Mouse (Mus musculus) CD4-positive naive resting alpha-beta T cell, adult 57 days (primary cell): ENCODE measurements around the gene Gng8. TPM values are rescaled to one million over a fixed set of nuclear protein-coding genes. Genes with fewer than 3 reads are reported as not detected.

Experiments used
- total RNA-seq: library from RNA; stranded (reverse); gene quantifications from one replicate; pipeline ENCODE4 v1.2.4, GENCODE M21; 2023

Gene Gng8
- not detected for total RNA-seq

DNA sequence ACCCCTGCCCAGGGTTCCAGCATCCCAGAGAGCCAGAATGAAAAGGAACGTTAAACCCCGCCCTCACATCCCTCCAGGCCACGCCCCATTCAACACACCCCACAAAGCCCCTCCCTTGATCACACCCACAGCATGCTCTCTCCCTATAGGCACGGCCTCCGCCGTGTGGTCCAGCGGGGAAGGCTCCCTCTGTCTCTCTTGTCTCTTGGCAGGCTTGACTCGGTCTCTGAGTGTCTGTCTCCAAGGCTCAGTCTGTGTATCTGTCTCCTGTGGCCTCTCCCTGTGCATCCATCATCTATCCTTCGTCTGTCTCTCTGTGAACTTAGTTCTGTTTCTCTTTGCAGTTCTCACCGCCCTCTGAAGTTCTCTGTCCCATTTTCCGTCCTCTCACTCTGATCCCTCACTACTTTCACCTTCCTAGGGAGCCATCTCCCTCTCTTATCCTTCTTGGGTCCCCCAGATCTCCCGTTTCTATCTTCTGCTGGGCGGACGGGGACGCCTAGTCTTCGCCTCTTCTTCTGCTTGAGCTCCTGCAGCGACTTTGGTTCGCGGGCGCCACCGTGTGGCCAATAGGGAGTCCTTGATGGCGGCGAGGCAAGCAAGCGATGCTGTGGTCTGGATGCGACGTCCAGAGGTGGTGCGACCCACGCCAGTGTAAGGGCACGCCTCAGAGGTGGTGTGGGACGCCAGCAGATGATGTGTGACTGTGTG is at the start of gene Gng8:
Gene Gng8 (plus strand): TSS at position 146 of the 711 bp plus-strand sequence.

DNA sequence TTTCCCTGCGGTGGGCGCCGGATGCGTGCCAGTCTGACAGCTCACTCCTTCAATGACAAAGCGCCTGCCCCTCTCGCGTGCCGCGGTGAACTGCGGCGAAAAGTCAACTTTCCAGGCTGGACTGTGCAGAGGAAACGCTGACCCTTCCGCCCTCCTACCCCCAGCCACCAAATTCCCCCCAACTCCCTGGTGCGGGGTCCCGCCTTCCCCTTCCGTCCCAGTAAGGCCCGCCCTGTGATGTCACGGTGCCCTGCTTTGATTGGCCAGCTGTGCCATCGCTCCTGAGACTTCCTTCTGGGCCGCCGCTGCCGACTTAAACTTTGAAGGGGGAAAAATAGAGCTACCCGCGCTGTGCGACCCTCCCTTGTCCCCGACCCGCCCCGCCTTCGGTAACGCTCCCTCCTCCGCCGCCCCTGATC is 48.9 kb upstream of the Gng8 start, which contains the start of gene Prkd2:
Gene Prkd2 (plus strand): TSS at position 258 of the 419 bp plus-strand sequence.

DNA sequence AGATGAGACGGTGACA is 16.5 kb upstream of the Gng8 start, which contains the start of gene Dact3:
Gene Dact3 (plus strand): TSS at position 8 of the 16 bp plus-strand sequence.

DNA sequence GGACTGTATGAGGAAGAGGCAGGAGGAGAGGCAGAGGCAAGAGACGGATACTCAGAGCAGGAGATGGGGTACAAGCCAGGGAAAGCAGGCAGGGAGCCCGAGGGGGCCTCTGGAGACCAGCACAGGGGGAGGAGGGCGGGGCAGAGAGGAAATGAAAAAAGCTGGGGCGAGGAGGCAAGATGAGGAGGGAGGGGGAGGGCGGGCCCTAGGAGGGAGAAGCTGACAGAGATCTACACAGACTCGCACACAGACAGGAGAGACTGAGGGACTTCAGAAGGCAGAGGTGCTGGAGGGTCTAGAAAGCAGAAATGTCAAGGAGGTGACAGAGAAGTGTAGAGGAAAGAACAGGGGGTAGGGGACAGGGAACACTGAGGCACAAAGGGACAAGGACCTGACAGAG is 14.7 kb downstream of the Gng8 start, which contains the start of gene Ptgir:
Gene Ptgir (plus strand): TSS at position 210 of the 400 bp plus-strand sequence.

DNA sequence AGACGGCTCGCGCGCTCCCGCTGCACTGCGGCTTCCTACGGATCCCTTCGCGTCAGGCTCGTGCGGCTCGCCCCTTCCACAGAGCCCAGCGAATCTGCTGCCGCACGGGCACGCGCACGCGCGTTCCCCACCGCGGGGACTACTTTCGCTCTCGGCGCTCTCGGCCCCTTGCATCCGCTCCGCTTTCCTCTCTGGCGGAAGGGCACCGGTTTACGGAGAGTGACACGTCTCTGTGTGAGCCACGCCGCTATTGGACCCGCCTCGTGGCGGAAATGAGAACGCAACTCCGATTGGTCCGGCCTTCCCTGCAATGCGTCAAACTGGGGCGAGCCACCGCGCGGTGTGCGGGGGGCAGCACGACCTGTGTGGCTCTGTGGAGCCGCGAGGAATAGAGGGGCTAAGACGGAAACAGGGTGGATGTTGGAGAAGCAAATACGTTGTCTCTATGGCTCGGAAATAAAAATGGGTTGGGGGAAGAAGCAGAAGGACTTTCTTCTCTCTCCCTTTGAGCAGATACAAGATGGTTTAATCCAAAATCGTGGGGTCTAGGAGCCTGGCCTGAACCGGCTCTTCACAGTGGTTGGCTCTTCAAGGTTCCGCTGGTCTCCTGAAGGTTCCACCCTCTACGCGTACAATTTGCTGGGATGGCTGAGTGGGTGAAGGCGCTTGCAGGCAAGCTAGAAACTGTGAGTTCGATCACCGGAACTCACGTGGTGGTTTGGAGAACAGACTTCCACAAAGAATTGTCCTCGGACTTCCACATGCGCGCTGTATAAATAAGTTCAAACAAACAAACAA is 32.6 kb downstream of the Gng8 start, which contains the start of gene Calm3:
Gene Calm3 (minus strand): TSS at position 78 of the 798 bp plus-strand sequence.

DNA sequence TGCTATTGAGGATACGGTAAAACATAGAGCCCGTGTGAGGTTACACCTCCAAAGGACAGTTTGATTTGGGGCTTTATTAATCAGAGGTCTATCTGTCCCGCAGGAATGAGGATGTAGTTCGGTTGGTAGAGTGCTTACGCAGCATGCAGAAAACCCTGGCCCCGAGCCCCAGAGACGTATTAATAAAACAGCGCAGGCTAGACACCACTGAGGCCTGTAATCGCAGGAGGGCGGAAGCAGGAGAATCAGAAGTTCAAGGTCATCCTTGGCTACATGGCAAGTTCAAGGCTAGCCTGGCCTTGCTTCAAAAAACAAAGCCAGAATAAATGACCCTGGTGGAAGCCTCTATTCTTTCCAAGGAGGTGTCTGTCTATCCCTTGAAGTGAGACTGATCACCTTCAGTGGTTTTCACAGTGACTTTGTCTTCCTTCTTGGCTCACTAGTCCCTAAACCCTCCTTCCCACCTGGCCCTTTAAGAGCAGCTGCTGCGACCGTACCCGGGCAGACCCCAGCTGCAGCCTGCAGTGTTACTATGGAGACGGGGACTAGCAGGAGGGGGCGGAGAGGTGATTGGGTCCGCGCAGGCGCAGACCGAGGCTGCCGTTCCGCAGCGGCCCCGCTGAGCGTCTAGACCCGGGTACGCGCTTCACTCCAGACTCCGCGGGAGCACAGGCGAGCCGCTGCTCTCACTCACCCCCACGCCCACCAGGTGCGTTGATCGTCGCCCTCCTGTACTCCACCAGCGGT is 52.6 kb downstream of the Gng8 start, which contains the start of gene Pnmal2:
Gene Pnmal2 (plus strand): TSS at position 622 of the 747 bp plus-strand sequence.

Other genes with a start within 250 kb of the Gng8 start
- gene Ceacam15, start 216.1 kb upstream of the Gng8 start, total RNA-seq: not detected
- not detected for gene Ceacam9, start 169.9 kb upstream of the Gng8 start, total RNA-seq
- 72.7 TPM for gene Ap2s1, start 153.4 kb upstream of the Gng8 start, total RNA-seq
- 132 TPM for gene Slc1a5, start 110.4 kb upstream of the Gng8 start, total RNA-seq
- gene Strn4, start 75.9 kb upstream of the Gng8 start, total RNA-seq: 104 TPM
- 24.7 TPM for gene Fkrp, start 75.1 kb upstream of the Gng8 start, total RNA-seq
- gene Prkd2, start 48.9 kb upstream of the Gng8 start, total RNA-seq: 256 TPM
- gene Dact3, start 16.5 kb upstream of the Gng8 start, total RNA-seq: 0.44 TPM
- gene Ptgir, start 14.7 kb downstream of the Gng8 start, total RNA-seq: 2.0 TPM
- gene Calm3, start 32.3 kb downstream of the Gng8 start, total RNA-seq: 106 TPM
- not detected for gene Pnmal2, start 52.9 kb downstream of the Gng8 start, total RNA-seq
- not detected for gene Pnmal1, start 67.9 kb downstream of the Gng8 start, total RNA-seq
- 3.0 TPM for gene Gm42372, start 91.3 kb downstream of the Gng8 start, total RNA-seq
- gene Ccdc8, start 100.9 kb downstream of the Gng8 start, total RNA-seq: 0.12 TPM
- 99.8 TPM for gene Ppp5c, start 136.1 kb downstream of the Gng8 start, total RNA-seq
- gene Hif3a, start 170.6 kb downstream of the Gng8 start, total RNA-seq: 1.2 TPM
- 0.24 TPM for gene Psg16, start 182.3 kb downstream of the Gng8 start, total RNA-seq